Mouse (Mus musculus) urinary bladder, adult 18-20 months (tissue): Measurements from ENCODE around the gene Spout1.
A peak's percentile ranks its signal among the peaks of the same experiment; 100 is the strongest.

Source experiments
- DNase-seq, 2 experiments: peaks; one replicate each; pipeline ENCODE4 v3.0.0; 2022; ENCODE audit warnings: low spot score in 2 of 2, mixed read lengths in 2 of 2

Gene Spout1

DNA sequence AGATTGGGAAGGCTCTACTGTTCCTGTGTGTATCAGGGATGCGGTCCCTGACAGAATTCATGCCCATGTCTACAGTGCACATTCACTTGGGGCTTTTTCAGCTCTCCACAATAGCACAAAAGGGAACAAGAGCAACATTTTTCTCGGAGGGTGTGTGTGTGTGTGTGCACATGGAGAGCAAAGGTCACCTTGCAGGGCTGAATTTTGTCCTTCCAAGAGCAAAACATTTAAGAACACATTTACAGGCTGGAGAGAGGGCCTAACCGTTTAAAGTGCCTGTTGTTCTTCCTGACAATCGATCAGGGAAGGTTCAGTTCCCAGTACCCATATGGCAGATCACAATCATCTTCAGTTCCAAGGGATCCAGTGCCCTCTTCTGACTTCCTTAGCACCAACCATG is 48.1 kb downstream of the Spout1 start:
- no peak for DNase-seq

DNA sequence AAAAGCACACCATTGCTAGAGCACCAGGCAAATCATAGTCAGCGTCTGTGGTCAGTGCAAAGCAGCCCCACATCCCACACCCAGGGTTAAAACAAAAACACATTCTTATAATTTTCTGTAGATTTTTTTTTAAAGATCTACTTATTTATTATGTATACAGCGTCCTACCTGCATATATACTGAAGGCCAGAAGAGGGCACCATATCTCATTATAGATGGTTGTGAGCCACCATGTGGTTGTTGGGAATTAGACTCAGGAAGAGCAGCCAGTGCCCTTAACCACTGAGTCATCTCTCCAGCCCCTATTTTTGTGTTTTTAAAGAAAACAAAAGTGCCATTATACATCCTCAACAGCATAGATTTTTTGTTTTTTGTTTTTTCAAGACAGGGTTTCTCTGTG is 49.5 kb downstream of the Spout1 start:
- DNase-seq: no peak

DNA sequence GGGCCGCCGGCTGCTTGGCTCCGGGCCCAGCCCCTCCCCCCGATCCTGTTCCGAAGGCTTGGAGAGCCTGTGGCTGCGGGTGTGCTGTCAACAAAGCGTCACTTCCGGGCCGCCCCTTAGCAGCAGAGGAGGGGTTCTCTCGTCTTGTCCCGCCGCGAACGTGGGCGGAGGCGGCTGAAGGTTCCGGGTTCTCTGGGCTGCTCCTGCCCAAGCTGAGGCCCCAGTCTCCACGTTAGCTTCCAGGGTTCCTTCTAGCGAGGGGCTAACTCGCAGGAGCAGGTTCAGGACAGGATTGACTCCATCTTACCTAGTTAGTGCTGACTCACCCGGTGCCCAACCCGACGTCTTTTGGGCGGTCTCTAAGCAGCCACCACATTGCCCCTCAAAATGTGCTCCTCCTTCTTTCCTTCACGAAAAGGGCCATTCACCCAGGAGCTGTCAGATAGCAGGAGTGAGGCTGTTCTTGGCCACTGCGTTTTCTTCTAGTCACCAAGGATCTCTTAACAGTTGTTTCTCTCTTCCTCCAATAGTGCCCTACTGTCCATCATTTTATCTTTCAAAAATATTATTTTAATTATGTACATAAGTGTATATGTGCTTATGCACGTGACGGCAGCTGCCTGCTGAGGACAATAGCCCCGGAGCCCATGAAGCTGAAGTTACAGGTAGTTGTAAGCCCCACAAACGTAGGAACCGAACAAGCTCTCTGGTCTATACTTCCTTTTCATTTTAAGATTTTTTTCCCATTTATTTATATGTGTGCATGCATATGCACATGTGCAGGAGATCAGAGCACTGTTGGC is 53.6 kb downstream of the Spout1 start, which contains the start of gene Zer1:
TSS of gene Zer1 (minus strand) at position 114 of the 803 bp plus-strand sequence.
- DNase-seq: peak; percentile 93 to 94

DNA sequence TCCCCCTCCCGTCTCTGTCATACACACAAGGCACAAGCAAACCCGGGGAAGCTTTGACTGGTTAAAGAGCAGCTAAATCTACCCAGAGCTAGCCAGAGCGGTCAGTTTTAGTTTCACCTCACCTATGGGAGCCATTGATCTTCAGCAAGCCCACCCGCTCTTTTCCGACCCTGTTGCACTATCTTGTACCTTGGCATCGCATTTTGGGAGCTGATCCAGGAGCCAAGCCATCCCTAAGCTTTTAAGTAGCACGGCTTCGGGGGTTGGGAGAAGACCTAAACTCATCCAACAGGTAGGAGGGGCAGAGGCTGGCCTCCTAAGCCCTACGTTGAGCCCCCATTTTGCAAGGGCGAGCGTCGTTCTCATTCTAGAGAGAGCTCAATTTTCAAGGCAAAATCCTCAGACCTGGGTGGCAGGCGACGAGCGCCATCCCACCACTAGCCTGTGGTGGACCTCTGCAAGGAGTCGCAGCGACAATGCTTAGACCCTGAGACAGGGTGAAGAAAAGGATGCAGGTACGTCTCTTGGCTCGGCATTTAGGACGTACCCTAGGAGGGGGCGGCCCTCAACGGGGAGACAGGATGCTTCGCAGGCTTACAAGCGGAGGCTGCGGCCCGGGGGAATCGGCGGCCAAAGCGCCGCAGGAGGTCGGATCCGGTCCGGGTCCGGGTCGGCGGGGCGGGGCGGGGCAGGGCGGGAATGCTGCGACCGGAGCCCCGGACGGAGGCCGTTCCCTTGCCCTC is 54.4 kb downstream of the Spout1 start:
- no peak for DNase-seq
